Mouse (Mus musculus) telencephalon, adult 2 months (tissue): ENCODE measurements at regions not wholly inside any gene's neighbourhood (a gene's known extent, or its start where the extent isn't known, plus 50 kb on each side); places are given as distances from the start of the nearest gene placed in this dataset.

Source experiments
- DNase-seq: peaks from one replicate; pipeline ENCODE4 v3.0.0-alpha.2; 2011; ENCODE audit warnings: low read depth, low spot score

DNA sequence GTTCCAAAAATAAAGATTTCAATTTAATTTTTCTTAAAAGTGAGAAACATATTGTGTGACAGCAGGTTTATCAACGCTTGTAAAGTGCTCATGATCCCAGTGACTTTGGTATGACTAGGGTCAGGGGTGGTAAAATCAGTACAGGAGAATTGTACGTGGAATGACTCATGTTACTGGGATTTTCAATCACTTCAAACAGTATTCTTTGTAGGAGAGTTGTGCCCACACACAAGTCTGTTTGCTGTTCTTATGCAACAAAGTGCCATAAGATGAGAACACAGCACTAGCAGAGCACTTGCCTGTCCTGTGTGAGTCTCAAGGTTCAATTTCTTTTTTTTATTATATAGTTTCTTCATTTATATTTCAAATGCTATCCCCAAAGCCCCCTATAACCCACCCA is 166.5 kb downstream of the Smarca1 start:
- peak; percentile 12 for DNase-seq

- DNase-seq = no peak
Observed at GRCm38 (mm10) chrX:47703080-47703479, 189.7 kb downstream of the Smarca1 start.

DNA sequence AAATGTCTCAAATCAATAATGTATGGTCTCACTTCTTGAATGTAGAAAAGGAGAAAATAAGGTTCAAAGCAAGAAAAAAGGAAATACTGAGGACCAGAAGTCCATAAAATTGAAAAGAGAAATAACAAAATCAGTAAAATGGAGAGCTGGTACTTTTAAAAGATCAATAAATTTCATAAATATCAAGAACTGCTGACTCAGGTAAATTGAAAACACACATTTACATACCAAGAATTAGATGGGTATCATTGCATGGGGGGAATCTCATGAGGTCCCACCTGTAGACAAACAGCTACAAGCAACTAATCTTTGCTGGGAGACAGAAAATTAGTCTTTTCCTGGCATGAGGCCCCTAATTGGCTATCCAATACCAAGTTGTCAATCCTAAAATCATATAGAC is 224.0 kb downstream of the Smarca1 start:
- no peak for DNase-seq

- DNase-seq = no peak
Observed at GRCm38 (mm10) chrX:47646523-47646922, 246.3 kb downstream of the Smarca1 start.

DNA sequence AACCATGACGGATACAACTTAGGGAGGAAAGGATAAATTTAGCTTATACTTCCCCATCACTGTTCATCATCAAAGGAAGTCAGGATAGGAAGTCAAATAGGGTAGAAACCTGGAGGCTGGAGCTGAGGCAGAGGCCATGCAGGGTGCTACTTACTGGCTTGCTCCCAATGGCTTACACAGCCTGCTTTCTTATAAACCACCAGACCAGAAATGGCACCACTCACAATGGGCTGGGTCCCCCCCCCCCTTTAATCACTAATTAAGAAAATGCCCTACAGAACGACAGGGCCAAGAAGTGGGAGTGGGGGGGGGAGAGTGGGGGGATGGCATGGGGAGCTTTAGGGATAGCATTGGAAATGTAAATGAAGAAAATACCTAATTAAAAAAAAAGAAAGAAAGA is 251.6 kb downstream of the Smarca1 start:
- DNase-seq = no peak

- no peak for DNase-seq
Observed at GRCm38 (mm10) chrX:47638831-47639316, 253.9 kb downstream of the Smarca1 start.

DNA sequence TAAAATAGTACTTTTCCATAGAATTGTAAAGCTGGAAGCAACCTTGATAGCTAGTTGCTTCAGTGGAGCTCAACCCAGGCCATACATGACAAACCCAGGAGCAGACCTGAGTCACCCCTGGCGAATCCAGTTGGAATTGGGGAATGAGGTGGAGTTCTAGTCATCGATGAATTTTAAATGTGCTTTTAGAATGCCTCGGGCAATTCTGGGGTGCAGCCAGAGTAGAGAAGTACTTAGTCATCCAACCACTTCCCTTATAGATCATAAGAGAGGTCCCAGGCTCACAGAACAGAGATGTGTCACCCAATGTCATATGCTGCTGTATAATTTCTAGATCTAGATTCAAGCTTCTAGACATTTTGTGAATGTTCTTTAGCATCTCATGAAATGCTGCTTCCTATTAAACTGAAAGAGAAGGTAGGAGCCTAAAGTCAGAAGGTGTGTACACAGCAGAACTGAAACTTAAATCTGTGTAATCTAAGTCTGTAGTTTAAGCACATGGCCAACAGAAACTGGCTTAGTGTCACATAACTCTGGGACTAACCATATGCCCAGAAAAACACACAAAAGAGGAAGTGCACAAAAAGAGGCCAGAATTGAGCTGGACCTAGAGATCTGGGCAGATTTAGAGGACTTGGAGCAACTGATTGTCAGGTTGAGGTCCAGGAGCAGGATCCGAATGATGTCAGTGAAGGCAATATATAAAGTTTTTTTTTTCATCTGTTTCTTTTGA is 269.7 kb downstream of the Smarca1 start:
- DNase-seq = no peak

DNA sequence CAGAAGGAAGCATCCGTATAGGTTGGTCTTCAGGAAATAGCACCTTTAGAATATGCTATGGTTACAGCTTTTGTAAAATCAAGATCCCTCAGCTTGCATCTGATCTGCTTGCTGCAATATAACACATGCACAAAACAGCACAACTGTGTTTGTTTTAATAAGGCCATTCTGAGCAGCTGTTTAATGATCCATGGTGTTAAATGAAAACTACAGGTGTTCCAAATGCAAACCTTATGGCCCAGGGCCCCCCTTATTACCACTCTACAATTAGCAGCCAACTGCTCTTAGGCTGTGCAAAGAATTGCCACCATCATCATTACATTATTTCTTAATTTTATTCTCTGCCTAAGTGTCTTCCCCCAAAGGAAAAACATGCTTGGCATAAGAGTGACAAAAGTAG is 280.4 kb downstream of the Smarca1 start:
- no peak for DNase-seq
